Mouse (Mus musculus) left cerebral cortex, adult 9 months (tissue): ENCODE measurements at regions not wholly inside any gene's neighbourhood (a gene's known extent, or its start where the extent isn't known, plus 50 kb on each side); places are given as distances from the start of the nearest gene placed in this dataset.

Source experiments
- DNase-seq, 2 experiments: peaks; one replicate each; pipeline ENCODE4 v3.0.0; 2022; ENCODE audit warnings: low spot score in 2 of 2

DNA sequence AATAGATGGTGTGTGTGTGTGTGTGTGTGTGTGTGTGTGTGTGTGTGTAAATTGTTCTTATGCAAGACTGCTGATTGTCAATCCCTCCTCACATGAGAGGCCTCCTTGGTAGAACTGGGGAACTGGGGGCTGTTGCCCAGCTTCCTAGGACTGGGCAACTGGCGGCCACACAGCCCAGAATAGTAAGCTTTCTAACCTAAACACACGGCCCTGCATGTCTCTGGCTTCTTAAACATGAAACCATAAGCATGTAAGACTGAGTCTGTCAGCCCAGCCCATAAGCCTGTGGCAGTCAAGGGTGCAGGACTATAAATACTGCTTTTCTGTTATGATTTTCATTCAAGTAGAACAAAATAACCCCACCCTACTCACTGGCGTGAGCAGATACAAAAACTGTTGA is 60.7 kb downstream of the Ifng start:
- DNase-seq = no peak

DNA sequence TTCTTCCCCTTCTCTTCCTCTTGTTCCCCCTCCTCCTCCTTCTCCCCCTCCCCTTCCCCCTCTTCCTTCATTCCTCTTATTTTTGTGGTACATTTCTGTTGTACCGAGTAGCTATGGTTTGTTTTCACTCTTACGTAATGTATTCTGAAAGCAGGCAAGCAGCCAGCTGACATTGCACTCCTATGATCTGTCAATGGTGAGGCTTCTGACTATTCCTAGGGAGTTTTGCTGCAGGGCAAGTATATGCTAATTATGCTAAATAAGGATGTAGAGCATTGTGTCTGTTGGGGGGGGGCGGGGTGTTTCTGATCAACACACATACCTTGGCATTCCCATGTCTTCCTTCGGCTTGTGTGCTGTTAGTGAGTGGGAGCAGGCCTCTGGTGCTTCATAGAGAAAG is 64.0 kb downstream of the Ifng start:
- no peak for DNase-seq

DNA sequence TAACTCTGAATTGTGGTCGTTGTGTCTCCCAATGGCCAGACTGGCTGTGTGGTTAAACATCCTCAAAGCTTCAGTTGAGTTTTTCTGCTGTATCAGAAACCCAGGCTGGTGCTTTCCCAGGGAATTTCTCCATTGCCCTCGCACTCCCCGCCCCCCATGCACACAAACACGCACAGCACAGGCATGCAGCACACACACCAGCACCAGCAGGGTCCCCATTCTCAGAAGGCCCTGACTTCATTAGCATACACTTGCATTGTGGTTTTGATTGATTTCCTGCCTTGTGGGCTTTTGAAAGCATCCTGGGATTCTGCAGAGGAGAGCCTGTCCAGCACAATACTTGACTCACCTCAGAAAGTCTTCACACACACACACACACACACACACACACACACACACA is 65.3 kb downstream of the Ifng start:
- DNase-seq = no peak

- peak in 1 of 2 experiments; percentile 40 for DNase-seq
Observed at GRCm38 (mm10) chr10:118507630-118508029, 66.8 kb downstream of the Ifng start.

GRCm38 (mm10) chr10:118516839-118517238 is 76.0 kb downstream of the Ifng start:
- no peak for DNase-seq

DNA sequence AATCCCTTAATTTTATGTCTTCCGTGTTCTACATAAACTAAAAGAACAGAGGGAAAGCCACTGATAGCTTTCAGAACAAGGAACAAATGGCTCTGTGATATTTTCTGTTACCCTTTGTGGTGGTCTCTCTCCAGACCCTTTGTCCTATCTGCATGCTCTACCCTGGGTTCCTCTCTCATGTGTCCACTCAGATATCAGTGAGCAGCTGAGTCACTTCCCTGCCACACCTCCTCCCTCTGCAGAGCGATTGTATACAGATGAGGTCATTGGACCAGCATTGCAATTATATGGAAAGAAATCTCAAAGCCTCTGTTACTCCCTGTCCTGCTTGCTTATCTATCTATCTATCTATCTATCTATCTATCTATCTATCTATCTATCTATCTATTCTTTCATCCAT is 77.1 kb downstream of the Ifng start:
- DNase-seq = no peak

GRCm38 (mm10) chr10:118545966-118546365 is 105.1 kb downstream of the Ifng start:
- peak in 1 of 2 experiments; percentile 12 for DNase-seq

GRCm38 (mm10) chr10:118550201-118550600 is 109.4 kb downstream of the Ifng start:
- no peak for DNase-seq

DNA sequence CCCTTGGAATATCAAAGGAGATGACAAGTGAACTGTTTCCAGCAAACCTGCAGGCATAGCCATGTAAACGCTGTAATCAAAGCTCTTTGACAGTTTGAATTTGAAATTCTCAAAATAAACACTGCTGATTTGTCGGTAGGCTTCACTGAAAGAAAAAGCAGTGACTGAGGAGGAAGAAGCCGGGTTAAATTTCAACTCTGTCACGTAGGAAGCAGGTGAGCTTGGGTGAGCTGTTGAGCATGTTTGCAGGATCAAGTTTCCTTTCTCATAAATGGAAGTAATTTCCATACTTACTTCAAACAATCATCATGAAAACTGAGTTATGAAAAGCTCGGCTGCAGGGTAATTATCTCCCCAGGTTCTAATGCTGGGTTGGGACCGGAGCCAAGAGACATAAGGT is 118.0 kb downstream of the Ifng start:
- no peak for DNase-seq

- DNase-seq = no peak
Observed at GRCm38 (mm10) chr10:118564041-118564440, 123.2 kb downstream of the Ifng start.

DNA sequence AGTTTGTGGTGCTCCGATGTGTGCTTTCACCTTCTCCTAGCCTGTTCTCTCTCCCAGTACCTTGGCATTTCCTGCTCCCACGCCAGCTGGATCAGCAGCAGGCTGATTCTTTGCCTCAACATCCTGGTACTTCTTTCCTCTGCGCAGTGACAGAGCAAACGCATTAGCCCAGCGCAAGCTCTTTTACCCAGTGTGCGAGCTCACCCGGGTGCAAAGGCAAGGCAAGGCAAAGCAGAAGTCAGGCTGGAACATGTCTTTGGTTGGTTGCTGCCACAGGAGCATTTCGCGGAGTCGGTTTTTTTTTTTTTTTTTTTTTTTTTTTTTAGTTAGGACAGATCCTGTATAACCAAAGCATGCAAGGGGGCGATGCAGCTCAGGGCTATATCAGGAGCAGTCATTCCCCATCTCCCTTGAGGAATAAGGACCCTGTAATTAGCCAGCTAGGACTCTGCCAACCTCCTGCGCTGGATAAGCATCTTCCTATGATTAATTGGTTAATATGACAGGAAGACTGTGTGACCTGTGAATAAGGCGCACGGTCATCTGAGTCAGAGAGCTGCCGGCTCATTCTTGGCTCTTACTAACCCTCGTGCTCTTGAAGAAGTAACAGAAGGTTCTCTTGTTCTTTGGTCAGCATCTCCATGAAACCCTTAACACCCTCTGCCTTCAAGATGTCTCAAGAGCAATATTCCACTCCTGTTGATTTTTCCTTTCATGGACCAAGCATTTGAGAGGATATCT is 123.9 kb downstream of the Ifng start:
- DNase-seq = peak in 1 of 2 experiments; percentile 15

DNA sequence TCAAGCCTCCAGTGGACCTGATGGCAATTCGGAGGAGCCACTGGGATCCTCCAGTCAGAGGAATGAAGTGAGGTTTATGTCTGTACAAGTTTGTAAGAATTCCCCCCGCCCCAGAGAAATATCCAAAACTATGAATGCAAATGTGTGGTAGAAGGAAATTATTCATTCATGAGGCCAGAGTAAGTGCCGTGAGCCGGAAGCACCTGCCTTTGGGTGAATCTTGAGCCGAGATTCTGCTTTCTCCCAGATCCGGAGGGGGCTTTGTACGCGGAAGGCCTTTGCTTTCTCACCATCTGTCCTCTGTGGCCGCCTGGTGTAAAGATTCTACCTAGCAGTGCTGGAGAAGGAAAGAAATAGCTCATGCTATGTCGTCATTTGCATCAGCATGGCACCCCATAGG is 127.8 kb downstream of the Ifng start:
- DNase-seq = no peak

DNA sequence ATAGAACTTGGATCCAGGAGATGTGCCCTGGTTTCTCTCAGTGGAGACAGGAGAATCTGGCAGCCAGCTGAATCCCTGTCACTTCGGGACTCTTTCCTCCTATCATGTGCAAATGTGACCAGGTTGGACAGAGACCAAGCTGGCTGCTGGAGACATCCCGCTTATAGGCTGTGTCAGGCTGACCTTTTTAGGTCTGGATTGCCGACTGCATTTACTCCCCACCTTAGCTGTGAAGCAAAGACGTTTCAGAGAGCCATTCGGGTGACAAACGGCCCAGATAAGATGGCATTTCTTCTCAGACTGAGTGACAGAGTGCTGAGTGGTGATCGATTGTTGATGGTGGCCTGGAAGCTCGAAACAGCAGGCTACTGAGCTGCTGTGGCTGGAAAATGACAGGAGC is 128.6 kb downstream of the Ifng start:
- no peak for DNase-seq

DNA sequence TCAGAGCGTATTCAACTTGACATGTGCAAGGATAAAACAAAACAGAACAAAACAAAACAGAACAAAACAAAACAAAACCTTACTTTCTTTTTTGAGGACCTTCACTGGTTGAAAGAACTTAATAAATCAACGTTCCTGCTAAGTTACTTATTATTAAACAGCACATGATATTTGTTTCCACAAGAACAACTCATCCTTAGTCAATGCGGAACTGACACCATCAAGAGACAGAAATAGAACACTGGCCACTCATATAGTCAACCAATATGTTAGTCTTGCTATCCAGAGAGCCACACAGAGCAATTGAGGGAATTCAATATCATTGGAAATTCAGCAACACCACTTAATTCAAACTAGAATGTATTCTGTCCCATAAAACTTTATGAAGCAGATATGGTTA is 132.4 kb downstream of the Ifng start:
- DNase-seq = no peak

- no peak for DNase-seq
Observed at GRCm38 (mm10) chr10:118575570-118575969, 134.7 kb downstream of the Ifng start.

- DNase-seq = no peak
Observed at GRCm38 (mm10) chr10:118581376-118581775, 140.5 kb downstream of the Ifng start.

DNA sequence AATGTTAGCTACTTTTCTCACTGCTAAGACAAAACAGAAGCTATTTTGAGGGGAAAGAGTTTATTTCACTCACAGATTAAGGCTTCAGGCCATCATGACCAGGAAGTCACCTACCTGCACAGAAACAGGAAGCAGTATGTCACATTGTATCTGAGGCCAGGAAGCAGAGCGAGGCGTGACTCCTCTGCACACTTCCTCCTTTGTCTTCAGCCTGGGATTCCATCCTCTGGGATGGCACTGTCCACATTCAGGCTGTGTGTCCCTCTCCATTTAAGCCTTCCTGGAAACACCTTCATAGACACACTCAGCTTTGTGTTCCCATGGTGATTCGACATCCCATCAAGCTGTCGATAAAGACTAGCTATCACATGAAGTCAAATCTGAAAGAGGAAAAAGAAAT is 145.0 kb downstream of the Ifng start:
- DNase-seq = no peak

DNA sequence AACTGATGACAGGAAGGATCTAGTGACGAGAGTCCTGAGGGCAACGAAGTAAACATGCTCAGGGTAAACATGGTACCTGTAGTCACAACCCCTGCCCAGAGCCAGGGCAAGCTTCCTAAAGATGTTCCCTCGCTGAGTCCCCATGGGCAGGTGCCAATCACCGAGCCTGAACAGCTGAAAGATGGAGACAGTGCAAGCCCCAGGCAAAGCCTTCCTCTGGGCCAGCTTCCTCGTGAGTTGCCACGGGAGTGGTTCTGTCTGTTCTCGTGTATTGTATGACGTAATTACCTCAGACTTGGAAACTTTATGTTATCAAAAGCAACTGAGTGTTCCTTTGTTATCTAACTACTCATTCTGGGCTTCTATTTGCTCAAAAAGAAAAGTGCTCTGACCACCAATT is 147.4 kb downstream of the Ifng start:
- DNase-seq = no peak

DNA sequence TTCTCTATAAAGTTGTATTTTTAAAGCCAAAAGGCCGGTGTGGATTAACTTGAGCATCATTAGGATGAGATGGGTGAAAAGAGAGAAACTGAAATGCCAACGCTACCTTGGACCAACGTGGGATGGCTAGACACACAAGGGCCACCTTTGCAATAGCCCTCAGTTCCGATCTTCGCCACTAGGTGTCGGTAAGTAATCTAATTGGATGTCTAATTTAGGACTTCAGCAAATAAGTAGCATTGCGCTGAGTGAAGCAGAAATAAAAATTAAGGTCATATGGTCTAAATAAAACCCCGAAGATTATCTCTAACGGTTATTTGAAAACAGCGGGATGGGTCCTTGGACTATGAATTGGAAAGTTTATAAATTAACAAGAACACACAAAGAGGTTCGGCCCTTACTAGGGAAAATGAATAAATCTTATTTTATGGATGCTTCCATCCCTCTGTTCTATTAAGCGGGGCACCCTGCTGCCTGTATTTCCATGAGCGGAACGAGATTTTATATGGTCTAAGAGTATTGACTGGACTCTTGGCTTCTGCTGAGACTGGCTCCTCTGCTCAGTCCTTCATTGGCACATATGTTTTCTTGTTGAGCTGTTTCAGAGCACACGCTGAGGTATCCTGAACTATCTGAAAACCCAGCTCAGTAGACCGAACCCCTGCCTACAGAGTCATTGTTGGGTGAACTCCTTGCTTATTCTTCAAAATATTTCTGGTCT is 152.0 kb downstream of the Ifng start:
- peak in 1 of 2 experiments; percentile 90 for DNase-seq

GRCm38 (mm10) chr10:118596206-118596605 is 155.4 kb downstream of the Ifng start:
- DNase-seq = no peak

DNA sequence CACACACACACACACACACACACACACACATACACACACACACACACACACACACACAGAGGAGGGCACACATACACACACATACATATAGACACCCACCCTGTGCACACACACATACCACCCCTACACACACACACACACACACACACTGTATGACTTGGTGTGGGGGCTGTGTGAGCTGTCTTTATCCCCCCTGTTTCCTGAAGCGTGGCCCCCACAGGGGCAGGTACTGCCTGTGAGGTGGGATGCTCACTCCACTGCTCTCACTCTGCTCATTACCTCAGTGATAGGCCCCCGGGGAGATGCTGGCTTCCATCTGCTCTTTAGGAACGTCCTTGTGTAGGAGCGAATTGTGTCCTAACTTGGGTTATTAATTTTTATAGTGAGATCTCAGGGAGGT is 157.7 kb downstream of the Ifng start:
- DNase-seq = no peak

GRCm38 (mm10) chr10:118599197-118599596 is 158.4 kb downstream of the Ifng start:
- no peak for DNase-seq

GRCm38 (mm10) chr10:118599610-118600009 is 158.8 kb downstream of the Ifng start:
- no peak for DNase-seq
